Mouse (Mus musculus) intestine, embryonic 16.5 days (tissue): ENCODE results near the gene Ppp1r35. TPM values are rescaled to one million over a fixed set of nuclear protein-coding genes. Genes with fewer than 3 reads are reported as not detected.
A peak's percentile ranks its signal among the peaks of the same experiment; 100 is the strongest.

ENCODE experiments used
- ATAC-seq: fragments of 200-750 bp; cut with Nextera tagmentation; 2 replicates; pipeline ENCODE4 v1.8.0; 2017; ENCODE audit warnings: moderate TSS enrichment, moderate library complexity
- H3K27ac ChIP-seq: fragments of 300-500 bp; sonication (generic); 2 replicates; pipeline ENCODE4 v1.5.1; 2014; ENCODE audit warnings: mild to moderate bottlenecking, low read length
- H3K27me3 ChIP-seq: fragments of 300-500 bp; sonication (generic); replicated peaks from 2 replicates; pipeline ENCODE4 v1.6.1; 2014; ENCODE audit warnings: low read length, control low read depth, mixed read lengths; ENCODE audit not compliant: control insufficient read depth, insufficient read depth
- H3K36me3 ChIP-seq: fragments of 300-500 bp; sonication (generic); 2 replicates; pipeline ENCODE4 v1.6.1; 2014; ENCODE audit warnings: low read length, control low read depth; ENCODE audit not compliant: control insufficient read depth, insufficient read depth
- H3K4me1 ChIP-seq: fragments of 300-500 bp; sonication (generic); 2 replicates; pipeline ENCODE4 v1.6.1; 2014; ENCODE audit warnings: low read length, control low read depth, mixed read lengths; ENCODE audit not compliant: control insufficient read depth, insufficient read depth
- H3K4me2 ChIP-seq: fragments of 300-500 bp; sonication (generic); 2 replicates; pipeline ENCODE4 v1.6.1; 2014; ENCODE audit warnings: low read depth, low read length, control low read depth
- H3K4me3 ChIP-seq: fragments of 300-500 bp; sonication (generic); 2 replicates; pipeline ENCODE4 v1.5.1; 2014; ENCODE audit warnings: mild to moderate bottlenecking, low read length
- H3K9ac ChIP-seq: fragments of 300-500 bp; sonication (generic); 2 replicates; pipeline ENCODE4 v1.6.1; 2014; ENCODE audit warnings: low read depth, low read length
- H3K9me3 ChIP-seq: fragments of 300-500 bp; sonication (generic); 2 replicates; pipeline ENCODE4 v1.6.1; 2016; ENCODE audit warnings: low read length, control low read depth; ENCODE audit not compliant: control insufficient read depth
- WGBS: fragments of 180-500 bp; shearing (Covaris S2); extraction: QIAGEN DNeasy Blood & Tissue Kit; methylation state at CpG from one replicate; pipeline ENCODE4 v1.1.7; 2014; 5-methylcytosine and 5-hydroxymethylcytosine counted together
- polyA plus RNA-seq: library from polyadenylated mRNA; unstranded; fragments of >200 nt; fragmentation: Nextera tagmentation; extraction: Ambion mirVana; gene quantifications from 2 replicates; pipeline ENCODE4 v1.2.1, GENCODE M21; 2015

Gene Ppp1r35
- polyA plus RNA-seq, 1 experiment from 2014 or later: 19.8 TPM

DNA sequence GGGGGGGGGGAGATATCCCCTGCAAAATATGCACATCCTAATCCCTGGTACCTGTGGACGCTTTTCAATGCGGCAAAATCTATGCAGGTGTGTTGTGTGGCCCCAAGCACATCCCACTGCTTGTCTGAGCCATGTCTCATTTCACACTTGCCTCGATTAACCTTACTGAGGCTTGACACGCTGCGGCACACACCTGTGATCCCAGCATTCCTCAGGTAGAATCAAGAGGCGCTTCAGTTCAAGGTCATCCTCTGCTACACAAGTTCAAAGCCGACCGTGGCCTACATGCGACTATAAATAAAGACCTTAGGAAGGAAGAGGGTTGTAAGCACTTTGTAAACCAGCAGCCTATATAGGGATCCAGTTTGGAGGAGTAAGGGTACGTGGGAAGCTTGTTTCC, 36.6 kb upstream of the Ppp1r35 start:
- Histone ChIP-seq H3K4me1 (peaks cover 28% of the 10 kb centered on the region), H3K27me3 (no peaks in the 10 kb centered on the region), H3K27ac (peak overlapping the region; percentile 81), H3K4me3 (peak overlapping the region; percentile 62), H3K36me3 (no peaks in the 10 kb centered on the region), H3K9ac (peak overlapping the region; percentile 72; the same call in 1 of the 2 replicates), H3K9me3 (no peaks in the 10 kb centered on the region), H3K4me2 (peak overlapping the region; percentile 89)
- 59% methylated on average over 10 of the region's 10 CpGs for WGBS
- no peak for ATAC-seq

DNA sequence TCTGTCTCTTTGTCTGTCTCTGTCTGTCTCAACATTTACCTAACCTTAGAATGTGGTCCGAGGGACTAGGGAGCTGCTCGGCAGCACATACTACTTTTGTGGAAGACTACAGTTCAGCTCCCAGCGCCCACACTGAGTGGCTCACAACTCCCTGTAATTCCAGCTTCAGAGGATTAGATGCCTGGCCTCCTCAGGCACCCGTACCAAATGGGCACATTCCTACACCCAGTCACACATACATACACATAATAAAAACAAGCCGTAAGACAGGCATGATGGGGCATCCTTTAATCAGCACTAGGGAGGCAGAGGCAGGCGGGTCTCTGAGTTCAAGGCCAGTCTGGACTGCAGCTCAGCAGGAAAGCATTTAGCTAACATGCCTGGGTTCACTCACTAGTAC, 35.8 kb upstream of the Ppp1r35 start:
- Histone ChIP-seq H3K27ac (no peak overlapping the region), H3K9me3 (no peaks in the 10 kb centered on the region), H3K27me3 (no peaks in the 10 kb centered on the region), H3K9ac (no peak overlapping the region), H3K4me2 (no peak overlapping the region), H3K4me1 (peaks cover 30% of the 10 kb centered on the region), H3K4me3 (no peak overlapping the region), H3K36me3 (no peaks in the 10 kb centered on the region)
- 91% methylated on average over 6 of the region's 6 CpGs for WGBS
- ATAC-seq: no peak

DNA sequence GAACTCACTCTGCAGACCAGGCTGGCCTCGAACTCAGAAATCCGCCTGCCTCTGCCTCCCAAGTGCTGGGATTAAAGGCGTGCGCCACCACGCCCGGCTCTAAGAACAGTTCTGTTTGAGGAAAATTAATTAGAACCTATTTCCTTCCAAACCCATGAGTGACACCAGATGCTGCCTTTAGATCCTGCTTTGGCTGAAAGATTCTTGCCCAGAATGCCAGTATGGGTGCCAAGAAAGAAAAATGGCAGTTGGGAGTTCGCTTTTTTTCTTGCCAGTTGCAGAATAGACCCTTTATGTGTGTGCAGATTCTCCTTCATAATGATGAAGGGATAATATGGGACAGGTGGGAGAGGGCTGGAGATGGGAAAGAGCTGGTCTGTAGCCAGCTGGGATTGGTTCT, 34.5 kb upstream of the Ppp1r35 start:
- Histone ChIP-seq H3K4me1 (peaks cover 36% of the 10 kb centered on the region), H3K27me3 (no peaks in the 10 kb centered on the region), H3K36me3 (no peaks in the 10 kb centered on the region), H3K4me2 (no peak overlapping the region), H3K4me3 (no peak overlapping the region), H3K9me3 (no peaks in the 10 kb centered on the region), H3K9ac (no peak overlapping the region), H3K27ac (no peak overlapping the region)
- ATAC-seq: no peak
- 91% methylated on average over 7 of the region's 7 CpGs for WGBS

DNA sequence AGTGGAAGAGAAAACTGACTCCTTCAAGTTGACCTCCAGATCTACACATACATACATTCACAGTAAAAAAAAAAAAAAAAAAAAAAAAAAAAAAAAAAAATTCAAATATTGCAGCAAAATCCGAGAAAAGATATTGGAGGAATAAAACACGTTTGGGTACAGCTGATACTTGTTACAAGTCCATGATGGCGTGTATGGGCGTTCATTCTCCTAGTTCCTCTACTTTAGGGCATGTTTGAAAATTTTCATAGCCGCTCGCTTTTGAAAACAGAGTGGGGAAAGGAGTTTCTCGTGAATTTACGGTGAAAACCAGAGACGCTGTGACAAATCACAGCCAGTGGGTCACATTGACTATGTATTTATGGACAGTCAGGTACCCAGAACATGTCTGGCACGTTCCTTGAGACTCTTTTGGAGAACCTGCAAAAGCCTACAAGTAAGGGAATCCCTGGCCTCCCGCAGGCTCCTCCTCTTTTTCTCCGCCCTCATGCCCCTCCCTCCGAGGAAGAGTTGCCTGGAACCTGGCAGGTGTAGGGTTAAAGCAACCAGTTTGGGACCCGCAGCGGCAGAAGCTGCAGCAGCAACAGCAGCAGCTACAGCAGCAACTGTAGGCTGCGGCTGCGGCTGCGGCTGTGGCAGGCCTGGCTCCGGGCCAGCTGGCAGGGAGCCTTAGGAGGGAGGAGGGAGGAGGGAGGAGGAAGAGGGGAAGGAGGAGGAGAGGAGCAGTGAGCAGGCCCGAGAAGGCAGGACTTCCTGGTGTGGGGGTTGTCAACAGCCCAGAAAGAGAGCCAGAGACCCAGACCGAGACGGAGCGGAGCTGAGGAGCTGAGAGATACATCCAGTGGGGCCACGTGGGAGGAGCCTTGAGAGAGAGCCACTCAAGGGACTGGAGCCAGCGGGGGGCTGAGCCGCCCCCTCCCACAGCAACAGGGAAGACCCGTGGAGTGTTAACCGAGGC, 33.2 kb upstream of the Ppp1r35 start, which contains the start of gene Tsc22d4:
Gene Tsc22d4 (plus strand): TSS at position 517 of the 958 bp plus-strand sequence.
- peak; percentile 88 for ATAC-seq
- 2% methylated on average over 28 of the region's 28 CpGs for WGBS

DNA sequence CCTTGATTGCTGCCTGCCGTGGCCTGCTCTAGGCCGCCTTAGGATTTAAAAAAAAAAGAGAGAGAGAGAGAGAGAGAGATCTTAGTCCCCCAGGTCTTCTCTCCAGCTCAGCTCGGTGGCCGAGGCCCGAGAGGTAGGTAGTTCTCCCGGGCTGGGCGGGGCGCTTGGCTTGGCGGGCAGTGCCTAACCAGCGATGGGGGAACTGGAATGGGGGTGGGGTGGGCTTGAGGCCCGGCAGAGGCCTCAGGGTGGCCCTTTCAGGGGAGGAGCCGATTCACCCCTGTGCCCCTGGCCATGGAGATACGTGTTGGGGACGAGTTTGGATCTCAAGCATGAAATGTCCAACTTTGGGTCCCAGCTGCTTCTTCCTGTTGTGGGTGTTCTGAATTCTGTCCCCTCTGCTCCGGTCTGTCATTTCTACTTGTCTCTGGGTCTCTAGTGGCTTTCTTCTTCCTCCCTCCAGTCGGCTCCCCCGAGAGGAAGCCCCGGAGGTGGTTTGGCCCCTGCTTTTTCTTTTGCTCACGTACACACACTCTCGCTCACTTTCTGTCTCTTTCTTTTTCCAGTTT, 32.3 kb upstream of the Ppp1r35 start:
- Histone ChIP-seq H3K9me3 (no peaks in the 10 kb centered on the region), H3K27me3 (no peaks in the 10 kb centered on the region), H3K4me3 (peak overlapping the region; percentile 89), H3K4me2 (peak overlapping the region; percentile 97), H3K4me1 (peaks cover 28% of the 10 kb centered on the region), H3K36me3 (no peaks in the 10 kb centered on the region; the same call in 1 of the 2 replicates), H3K9ac (peak overlapping the region; percentile 96), H3K27ac (peak overlapping the region; percentile 99)
- WGBS: under 1% methylated on average over 20 of the region's 20 CpGs
- ATAC-seq: peak; percentile 56

More for the DNA sequence above, 33.2 kb upstream of the Ppp1r35 start, which contains the start of gene Tsc22d4:
- Histone ChIP-seq H3K27me3 (no peaks in the 10 kb centered on the region), H3K4me3 (peak within 1 kb of the TSS; percentile 89), H3K4me2 (peak within 1 kb of the TSS; percentile 97), H3K9ac (peak within 1 kb of the TSS; percentile 96), H3K9me3 (no peaks in the 10 kb centered on the region), H3K27ac (peak within 1 kb of the TSS; percentile 99), H3K36me3 (no peaks in the 10 kb centered on the region), H3K4me1 (peaks cover 29% of the 10 kb centered on the region)

DNA sequence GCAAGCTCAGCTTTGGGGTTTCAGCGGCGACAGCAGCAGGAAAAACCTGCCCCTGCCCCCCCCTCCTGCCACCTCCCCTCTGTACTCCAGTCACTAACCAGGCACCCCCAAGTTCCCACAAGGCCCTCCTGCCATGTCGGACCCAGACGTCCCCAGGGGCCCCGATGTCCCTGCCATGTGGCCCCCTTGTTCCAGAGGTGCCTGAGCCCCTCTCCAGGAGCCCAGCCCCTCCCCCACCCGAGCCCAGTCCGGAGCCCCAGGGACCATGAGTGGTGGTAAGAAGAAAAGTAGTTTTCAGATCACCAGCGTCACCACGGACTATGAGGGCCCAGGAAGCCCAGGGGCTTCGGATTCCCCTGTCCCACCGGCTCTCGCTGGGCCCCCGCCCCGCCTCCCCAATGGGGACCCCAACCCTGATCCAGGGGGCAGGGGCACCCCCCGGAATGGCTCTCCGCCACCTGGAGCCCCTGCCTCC, 31.8 kb upstream of the Ppp1r35 start:
- peak overlapping the region; percentile 89 for H3K4me3 ChIP-seq
- peak overlapping the region; percentile 96 for H3K9ac ChIP-seq
- WGBS: under 1% methylated on average over 16 of the region's 16 CpGs
- no peaks in the 10 kb centered on the region for H3K9me3 ChIP-seq
- no peaks in the 10 kb centered on the region for H3K27me3 ChIP-seq
- peaks cover 28% of the 10 kb centered on the region for H3K4me1 ChIP-seq
- no peak for ATAC-seq
- peaks cover 1% of the 10 kb centered on the region for H3K36me3 ChIP-seq
- H3K4me2 ChIP-seq: peak overlapping the region; percentile 97
- peak overlapping the region; percentile 99 for H3K27ac ChIP-seq

DNA sequence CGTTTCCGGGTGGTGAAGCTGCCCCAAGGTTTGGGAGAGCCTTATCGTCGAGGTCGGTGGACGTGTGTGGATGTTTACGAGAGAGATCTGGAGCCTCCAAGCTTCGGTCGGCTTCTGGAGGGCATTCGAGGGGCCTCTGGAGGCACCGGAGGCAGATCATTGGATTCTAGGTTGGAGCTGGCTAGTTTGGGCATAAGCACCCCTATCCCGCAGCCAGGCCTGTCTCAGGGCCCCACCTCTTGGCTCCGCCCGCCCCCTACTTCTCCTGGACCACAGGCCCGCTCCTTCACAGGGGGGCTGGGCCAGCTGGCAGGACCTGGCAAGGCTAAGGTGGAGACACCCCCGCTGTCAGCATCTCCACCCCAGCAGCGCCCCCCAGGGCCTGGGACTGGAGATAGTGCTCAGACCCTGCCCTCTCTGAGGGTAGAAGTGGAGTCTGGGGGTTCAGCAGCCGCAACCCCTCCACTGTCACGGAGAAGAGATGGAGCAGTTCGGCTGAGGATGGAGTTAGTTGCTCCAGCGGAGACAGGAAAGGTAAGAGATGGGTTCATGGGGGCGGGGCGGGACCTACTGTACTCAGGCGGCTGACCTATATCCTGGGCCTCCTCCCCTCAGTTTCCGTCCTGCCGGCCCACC, 31.2 kb upstream of the Ppp1r35 start:
- Histone ChIP-seq H3K36me3 (peaks cover 7% of the 10 kb centered on the region), H3K9ac (peak overlapping the region; percentile 96), H3K4me2 (peak overlapping the region; percentile 97), H3K4me3 (peak overlapping the region; percentile 89), H3K27me3 (no peaks in the 10 kb centered on the region), H3K27ac (peak overlapping the region; percentile 99), H3K4me1 (peaks cover 28% of the 10 kb centered on the region), H3K9me3 (no peaks in the 10 kb centered on the region)
- 1% methylated on average over 26 of the region's 26 CpGs for WGBS
- ATAC-seq: 0 out of 2 replicates have a peak, but pooled peaks have one; percentile 9

DNA sequence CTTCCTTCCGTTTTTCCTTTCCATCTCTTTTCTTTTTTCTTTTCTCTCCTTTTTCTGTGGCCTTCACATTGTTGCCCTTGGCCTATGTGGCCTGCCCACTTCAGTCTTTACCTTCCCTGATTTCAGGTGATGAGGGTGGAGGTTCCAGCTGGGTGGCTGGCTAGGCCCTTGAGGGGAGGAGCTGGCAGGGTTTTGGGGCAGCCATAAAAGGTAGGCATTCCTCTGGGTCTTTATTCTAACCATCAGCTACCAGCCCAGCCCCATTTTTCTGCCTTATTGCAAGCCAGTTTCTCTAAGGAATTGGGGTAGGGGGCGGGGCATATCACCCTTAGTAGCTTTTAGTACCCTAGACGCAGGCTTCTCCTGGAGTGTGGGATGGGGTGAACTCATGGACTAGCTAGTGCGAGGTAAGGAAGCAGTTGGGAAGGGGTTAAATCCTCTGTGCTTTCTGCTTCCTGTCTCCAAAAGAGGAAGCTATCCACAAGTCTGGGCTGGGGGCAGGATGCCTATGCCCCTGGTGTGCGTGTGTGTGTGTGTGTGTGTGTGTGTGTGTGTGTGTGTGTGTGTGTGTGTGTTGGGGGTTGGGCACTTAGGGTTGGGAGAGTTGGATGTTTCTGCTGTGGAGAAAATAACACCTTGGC, 30.4 kb upstream of the Ppp1r35 start:
- Histone ChIP-seq H3K27ac (peak overlapping the region; percentile 3), H3K4me1 (peaks cover 33% of the 10 kb centered on the region), H3K4me2 (peak overlapping the region; percentile 97), H3K27me3 (no peaks in the 10 kb centered on the region), H3K9ac (peak overlapping the region; percentile 34), H3K4me3 (peak overlapping the region; percentile 89), H3K9me3 (no peaks in the 10 kb centered on the region), H3K36me3 (peaks cover 12% of the 10 kb centered on the region)
- no peak for ATAC-seq
- 21% methylated on average over 5 of the region's 5 CpGs for WGBS
